In the genomic region with DNA sequence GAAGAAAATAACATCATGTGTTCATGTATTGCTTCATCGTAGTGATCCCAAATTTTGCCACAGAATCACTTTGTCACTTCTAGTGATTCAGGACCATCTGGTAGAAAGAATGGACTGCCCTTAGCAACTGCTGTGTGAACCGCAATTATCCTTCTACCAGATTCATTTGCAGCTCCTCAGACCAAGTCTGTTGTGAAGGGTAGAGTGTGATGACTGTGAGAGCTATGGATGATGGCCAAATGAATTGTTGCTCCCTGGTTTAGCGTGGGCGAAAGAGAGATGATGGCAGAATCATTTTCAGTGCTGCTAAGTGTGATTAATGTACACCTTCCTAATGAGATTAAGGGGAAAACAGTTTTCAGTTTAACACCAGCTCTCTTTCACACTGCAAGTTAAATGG, we compare ENCODE assay signal across 15 mouse cellular contexts.
A peak's percentile ranks its signal among the peaks of the same experiment; 100 is the strongest.
DNase-seq lines count a peak whose midpoint lies in the region; ATAC-seq and TF ChIP-seq lines count a peak whose summit lies in the region.
"Had no signal": no experiment of that assay in that cellular context is flagged by ENCODE, and none has a peak within 500 bp of the region (broad histone marks: within the 10 kb centered on the region; RNA-seq: fewer than 3 reads in every experiment).

No protein-coding gene starts in this region.

- no peaks in the 10 kb centered on the region for H3K27me3 ChIP-seq in forebrain, embryonic 13.5 days
- H3K27me3 ChIP-seq in forebrain, embryonic 12.5 days = no peaks in the 10 kb centered on the region
- H3K27me3 ChIP-seq: hindbrain, embryonic 12.5 days; limb, embryonic 12.5 days had no signal

- H3K9ac ChIP-seq in forebrain, embryonic 13.5 days = no peak overlapping the region
- no peak overlapping the region for H3K9ac ChIP-seq in forebrain, embryonic 12.5 days
- H3K9ac ChIP-seq: hindbrain, embryonic 12.5 days; limb, embryonic 12.5 days had no signal

- no peaks in the 10 kb centered on the region for H3K9me3 ChIP-seq in forebrain, embryonic 13.5 days (replicated peaks)
- H3K9me3 ChIP-seq in forebrain, embryonic 12.5 days = no peaks in the 10 kb centered on the region
- H3K9me3 ChIP-seq: hindbrain, embryonic 12.5 days; limb, embryonic 12.5 days had no signal

- intact Hi-C loops in left cerebral cortex, adult 2 months (cut with DNase I) = loop anchor here (10.0 kb wide), 1 partner anchor 235 kb away; no protein-coding TSS in a partner anchor
- intact Hi-C loops in left cerebral cortex, postnatal 14 days (cut with DNase I) = no loop called here

- no peaks in the 10 kb centered on the region for H3K4me1 ChIP-seq in forebrain, embryonic 13.5 days
- no peaks in the 10 kb centered on the region for H3K4me1 ChIP-seq in forebrain, embryonic 12.5 days
- H3K4me1 ChIP-seq: hindbrain, embryonic 12.5 days; limb, embryonic 12.5 days had no signal

- no peak overlapping the region for H3K27ac ChIP-seq in forebrain, embryonic 13.5 days
- H3K27ac ChIP-seq in forebrain, embryonic 12.5 days = no peak overlapping the region
- no peak overlapping the region for H3K27ac ChIP-seq in left cerebral cortex, adult 2 months
- H3K27ac ChIP-seq: hindbrain, embryonic 12.5 days; limb, embryonic 12.5 days had no signal

- WGBS in forebrain, embryonic 13.5 days = 77% methylated on average over 4 of the region's 4 CpGs
- 85% methylated on average over 4 of the region's 4 CpGs for WGBS in forebrain, embryonic 12.5 days

- peak; percentile 67; the same call in 1 of the 2 replicates for ATAC-seq in forebrain, embryonic 13.5 days
- no peak for ATAC-seq in forebrain, embryonic 12.5 days (ENCODE audit: low FRiP score)

- no peak overlapping the region for H3K4me3 ChIP-seq in forebrain, embryonic 13.5 days
- H3K4me3 ChIP-seq in forebrain, embryonic 12.5 days (replicated peaks) = no peak overlapping the region
- H3K4me3 ChIP-seq in left cerebral cortex, adult 2 months = no peak overlapping the region
- H3K4me3 ChIP-seq: hindbrain, embryonic 12.5 days; limb, embryonic 12.5 days had no signal

- no peak overlapping the region for H3K4me2 ChIP-seq in forebrain, embryonic 13.5 days
- H3K4me2 ChIP-seq in forebrain, embryonic 12.5 days = no peak overlapping the region
- H3K4me2 ChIP-seq: hindbrain, embryonic 12.5 days; limb, embryonic 12.5 days had no signal

- peak; percentile 9 for DNase-seq in left cerebral cortex, adult 2 months (ENCODE audit: extremely low spot score in 1 of 2, low spot score in 2 of 2)
- DNase-seq in left cerebral cortex, postnatal 14 days (ENCODE audit: low spot score in 2 of 2) = no peak
- peak; percentile 44 for DNase-seq in cerebellum, adult 9-11 months
- DNase-seq in layer of hippocampus, adult 9-11 months = peak; percentile 72
- DNase-seq in lung, postnatal 36 days = no peak
- DNase-seq in urinary bladder, postnatal 4 days (ENCODE audit: low spot score in 2 of 2) = no peak
- DNase-seq: adrenal gland, postnatal 14 days; kidney, adult 2 months; lung, adult 18-20 months; retina, postnatal 1 day; thymus, postnatal 25 days had no signal

- no peak for TF ChIP-seq CTCF in left cerebral cortex, adult 2 months (IDR thresholded peaks at IDR 0.05)

- H3K36me3 ChIP-seq in forebrain, embryonic 13.5 days (ENCODE audit: poor library complexity, severe bottlenecking) = no peaks in the 10 kb centered on the region
- no peaks in the 10 kb centered on the region for H3K36me3 ChIP-seq in forebrain, embryonic 12.5 days (replicated peaks)
- H3K36me3 ChIP-seq: hindbrain, embryonic 12.5 days; limb, embryonic 12.5 days had no signal

Comparison
In these comparisons a context has a peak if more than half of its experiments do, and no peak if none do; other contexts are left out.
1. DNase-seq: peak in left cerebral cortex, adult 2 months (2 of 2), cerebellum, adult 9-11 months (single experiment) and layer of hippocampus, adult 9-11 months (single experiment); none in left cerebral cortex, postnatal 14 days (0 of 2), lung, postnatal 36 days (single experiment) and urinary bladder, postnatal 4 days (0 of 2).